Mouse (Mus musculus): ENCODE data around the gene Faiml.

Gene Faiml

DNA sequence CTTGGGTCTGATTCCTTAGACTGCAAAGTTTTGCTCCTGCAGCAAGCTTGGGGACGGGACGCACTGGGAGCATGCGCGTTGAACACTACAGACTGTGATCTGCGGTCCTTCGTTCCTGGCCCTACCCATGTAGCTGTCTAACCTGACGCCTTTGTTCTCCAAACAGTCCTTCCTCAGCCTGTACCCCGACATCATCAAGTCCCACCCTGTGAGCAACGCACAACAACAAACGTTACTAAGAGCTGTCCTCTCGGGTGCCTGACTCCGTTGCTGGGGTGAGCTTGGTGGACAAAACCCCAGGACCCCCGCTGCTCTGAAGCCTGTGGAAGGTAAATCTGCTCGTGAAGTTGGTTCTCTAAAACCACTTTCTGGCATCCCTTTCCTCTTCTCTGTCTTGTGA, at the start of gene Faiml:
Gene Faiml (minus strand): TSS at position 101 of the 400 bp plus-strand sequence.
- no peak for DNase-seq (ENCODE audit: low spot score in 2 of 2)

DNA sequence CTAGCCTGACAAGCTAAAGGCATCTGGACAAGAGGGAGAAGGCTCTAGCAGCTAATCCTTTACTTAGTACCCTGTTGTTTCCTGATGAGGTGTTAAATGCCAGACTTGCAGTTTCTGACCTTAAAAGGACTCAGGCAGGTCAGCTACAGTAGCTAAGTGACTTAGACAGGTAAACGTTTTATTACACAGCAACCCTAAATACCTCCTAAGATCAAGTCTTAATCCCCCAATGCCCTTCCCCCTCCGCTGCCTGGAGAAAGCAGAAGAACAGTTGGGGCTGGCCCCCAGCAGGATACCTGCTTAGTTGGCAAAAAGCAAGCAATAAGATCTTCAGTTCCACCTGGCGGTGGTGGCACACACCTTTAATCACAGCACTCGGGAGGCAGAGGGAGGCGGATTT, 21.9 kb upstream of the Faiml start:
- no peak for DNase-seq (ENCODE audit: low spot score in 2 of 2)

DNA sequence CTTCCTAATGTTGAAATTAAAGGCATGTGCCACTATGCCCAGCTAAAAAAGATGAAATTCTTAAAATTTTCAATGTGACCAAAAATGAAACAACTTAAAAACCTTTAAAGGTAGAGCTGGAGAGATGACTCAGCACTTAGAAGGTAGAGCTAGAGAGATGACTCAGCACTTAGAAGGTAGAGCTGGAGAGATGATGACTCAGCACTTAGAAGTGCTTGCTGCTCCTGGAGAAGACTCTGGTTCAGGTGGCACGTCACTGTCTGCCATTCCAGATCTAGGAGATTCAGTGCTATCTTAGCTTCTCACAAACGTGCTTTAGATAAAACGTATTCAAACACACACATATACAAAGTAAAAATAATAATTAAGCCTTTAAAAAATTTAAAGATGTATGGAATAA, 19.8 kb upstream of the Faiml start:
- DNase-seq (ENCODE audit: low spot score in 2 of 2): no peak

DNA sequence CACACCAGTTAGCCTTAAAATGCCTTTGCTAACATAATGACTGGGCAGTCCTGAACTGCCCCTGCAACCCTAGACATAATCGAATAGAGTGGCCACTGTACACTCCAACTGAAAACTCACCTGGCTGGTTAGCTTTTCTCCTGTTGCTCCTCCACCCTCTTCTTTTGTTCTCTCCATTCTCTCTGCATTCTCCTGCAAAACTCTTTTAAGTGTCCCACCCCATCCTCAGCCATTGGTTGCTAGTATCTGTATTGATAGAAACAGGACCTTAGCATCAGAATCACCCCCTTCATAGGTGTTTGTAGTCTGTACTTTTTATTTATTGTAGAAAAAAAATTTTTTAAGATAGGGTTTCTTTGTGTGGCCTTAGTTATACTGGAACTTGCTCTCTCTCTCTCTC, 19.2 kb upstream of the Faiml start:
- no peak for DNase-seq (ENCODE audit: low spot score in 2 of 2)

DNA sequence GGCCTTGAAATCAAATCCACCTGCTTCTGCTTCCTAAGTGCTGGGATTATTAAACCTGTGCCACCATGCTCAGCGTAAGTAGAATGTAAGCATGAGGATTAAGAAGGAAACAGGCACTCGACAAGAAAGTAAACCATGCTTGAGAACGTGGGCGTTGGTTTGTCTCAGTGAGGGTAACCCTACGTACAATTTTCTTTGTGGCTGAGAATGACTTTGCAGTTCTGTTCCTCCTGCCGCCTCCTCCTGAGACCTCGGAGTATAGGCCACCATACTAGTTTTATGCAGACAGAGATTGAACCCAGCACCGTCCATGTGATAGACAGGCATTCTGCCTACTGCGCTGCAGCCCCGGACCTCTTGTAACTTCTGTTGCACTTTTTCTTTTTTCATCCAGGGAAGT, 16.8 kb upstream of the Faiml start:
- no peak for DNase-seq (ENCODE audit: low spot score in 2 of 2)

- DNase-seq (ENCODE audit: low spot score in 2 of 2): no peak
Measured at GRCm38 (mm10) chr9:99248906-99249305, 11.9 kb upstream of the Faiml start.

DNA sequence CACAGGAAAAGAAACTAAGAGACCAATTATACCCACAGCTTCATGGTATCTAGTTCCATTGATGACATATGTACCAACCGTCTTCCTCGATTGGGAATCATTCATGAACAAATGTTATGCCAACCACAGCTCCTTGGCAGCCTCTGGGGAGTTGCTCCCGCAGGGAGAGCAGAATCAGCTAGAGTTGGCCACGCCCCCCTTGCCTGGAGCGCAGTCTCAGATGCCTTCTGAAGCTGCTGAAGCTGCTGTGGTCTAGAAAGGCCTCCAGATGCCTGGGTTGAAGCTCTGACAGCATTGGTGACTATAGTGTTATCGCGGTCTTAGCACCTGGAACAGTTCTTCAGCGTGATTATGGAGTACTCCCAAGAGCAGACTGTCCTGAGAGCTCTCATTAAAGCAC, 11.3 kb upstream of the Faiml start:
- peak; percentile 21 to 25 for DNase-seq (ENCODE audit: low spot score in 2 of 2)

- DNase-seq (ENCODE audit: low spot score in 2 of 2): no peak
Measured at GRCm38 (mm10) chr9:99243895-99244293, 6.9 kb upstream of the Faiml start.

DNA sequence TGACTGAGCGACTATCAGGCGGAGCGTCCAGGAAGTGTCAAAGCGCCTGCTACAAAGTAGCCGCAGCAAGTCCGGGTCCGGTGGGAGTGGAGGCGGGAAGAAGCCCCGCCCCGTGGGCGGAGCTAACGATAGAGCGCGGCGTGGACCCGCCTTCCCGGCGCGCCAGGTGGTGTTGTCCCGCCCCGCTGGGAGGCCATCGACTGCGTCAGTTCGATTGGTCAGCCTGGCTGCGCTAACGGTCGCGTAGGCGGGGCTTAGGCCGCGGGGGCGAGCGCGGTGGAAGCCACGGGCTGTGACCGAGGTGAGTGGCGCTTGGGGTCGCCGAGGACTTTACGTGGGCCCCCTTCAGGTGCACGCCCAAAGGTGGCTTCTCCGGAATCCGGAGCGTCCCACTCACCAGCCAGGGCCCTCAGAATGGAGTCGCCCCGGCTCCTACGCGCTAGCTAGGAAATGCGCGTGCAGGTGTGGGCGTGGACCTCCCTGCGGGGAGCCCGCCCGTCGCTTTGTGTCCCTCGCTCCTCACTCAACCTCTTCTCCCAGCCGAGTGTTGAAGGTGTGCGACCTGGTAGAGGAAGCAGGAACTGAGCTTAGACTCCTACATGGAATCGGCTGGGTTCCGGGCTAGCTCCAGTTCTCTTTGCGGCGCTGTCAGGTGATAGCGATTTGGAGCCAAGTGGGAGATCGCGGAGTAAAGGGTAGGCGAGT, 6.3 kb upstream of the Faiml start, which contains the start of gene Cep70:
Gene Cep70 (plus strand): TSS at position 178 of the 705 bp plus-strand sequence.
- peak; percentile 96 to 97 for DNase-seq (ENCODE audit: low spot score in 2 of 2)

DNA sequence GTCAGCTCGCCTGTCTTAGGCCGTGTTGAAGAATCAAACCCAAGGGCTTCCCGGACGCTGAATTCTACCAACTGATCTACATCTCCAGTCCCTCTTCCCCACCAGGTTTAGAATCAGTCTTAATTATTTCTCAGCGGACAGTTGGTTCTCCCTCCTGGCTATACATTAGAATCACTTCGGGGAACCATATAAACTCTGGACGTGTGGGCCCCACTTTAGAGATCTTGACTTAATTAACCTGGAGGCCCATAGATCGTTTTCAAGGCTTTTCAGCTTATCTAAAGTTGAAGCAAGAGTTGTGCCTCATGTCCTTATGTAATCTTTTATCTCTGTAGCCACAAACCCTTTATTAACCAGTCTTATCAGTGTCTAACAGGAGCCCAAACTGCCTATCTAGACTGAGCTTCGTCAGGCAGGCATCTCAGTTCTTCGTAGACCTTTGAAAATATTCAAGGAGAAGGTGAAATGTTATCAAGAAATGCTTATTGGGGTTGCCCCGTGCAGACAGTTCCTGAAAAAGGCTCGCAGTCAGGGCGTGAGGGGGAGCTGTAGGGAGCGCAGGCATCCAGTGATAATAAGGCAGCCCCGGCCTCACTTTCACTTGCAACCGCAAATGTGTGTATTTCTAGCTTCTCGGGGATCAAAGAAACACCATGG, 5.6 kb upstream of the Faiml start:
- no peak for DNase-seq (ENCODE audit: low spot score in 2 of 2)

DNA sequence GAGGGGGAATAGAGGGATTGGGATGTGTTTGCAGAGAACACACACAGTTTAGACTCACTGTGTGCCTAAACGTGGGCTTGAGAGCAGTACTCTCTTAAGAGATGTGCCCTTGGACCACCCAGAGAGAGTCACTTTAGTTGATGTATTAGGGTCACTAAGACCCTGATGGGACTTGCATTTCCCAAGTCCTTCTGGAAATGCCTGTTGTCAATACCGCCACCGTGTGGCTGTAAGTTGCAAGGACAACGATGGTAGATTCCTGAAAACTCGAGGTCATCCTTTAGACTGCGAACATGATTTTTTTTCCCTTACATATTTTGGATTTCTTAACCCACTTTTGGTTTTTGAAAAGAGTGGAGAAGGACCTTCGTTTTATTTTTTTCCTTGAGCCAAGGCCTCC, 5.0 kb upstream of the Faiml start:
- peak; percentile 17 to 38 for DNase-seq (ENCODE audit: low spot score in 2 of 2)

DNA sequence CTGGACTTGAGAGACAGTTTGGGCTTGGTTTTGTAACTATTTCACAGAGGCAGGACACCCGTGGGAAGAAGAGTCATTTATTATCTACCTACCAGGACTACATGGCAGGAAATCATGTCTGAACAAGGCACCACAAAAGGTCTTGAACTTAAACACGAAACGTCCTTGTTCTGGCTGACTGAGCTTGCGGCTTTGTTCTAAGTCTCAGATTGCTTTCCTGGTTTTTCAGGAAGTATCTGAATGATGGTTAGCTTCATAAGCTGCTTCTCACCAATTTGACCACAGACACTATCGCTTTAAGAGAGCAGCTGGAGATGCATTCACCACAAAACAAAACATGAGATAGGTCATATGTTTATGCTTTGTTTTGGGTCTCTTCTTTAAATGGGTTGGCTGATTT, 3.5 kb upstream of the Faiml start:
- DNase-seq (ENCODE audit: low spot score in 2 of 2): no peak

- no peak for DNase-seq (ENCODE audit: low spot score in 2 of 2)
Measured at GRCm38 (mm10) chr9:99239256-99239655, 2.2 kb upstream of the Faiml start.

DNA sequence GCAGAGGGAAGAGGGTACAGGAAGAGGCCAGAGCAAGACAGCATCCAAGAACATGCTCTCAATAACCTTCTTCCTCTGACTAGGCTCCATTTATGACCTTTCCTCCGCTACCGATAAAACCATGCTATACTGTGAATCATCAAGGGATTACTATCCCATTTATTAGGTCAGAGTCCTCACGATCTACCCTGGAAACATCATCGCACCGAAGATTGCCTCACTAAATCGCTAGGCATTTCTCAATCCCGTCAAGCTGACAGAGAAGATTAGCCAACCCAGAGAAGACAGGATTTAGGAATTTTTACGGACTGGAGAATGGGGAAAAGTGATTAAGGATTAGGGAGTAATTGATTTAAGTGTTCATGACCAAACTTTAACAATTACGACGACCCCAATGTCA, 1.2 kb upstream of the Faiml start:
- DNase-seq (ENCODE audit: low spot score in 2 of 2): no peak

GRCm38 (mm10) chr9:99229450-99229849, 7.6 kb downstream of the Faiml start:
- DNase-seq (ENCODE audit: low spot score in 2 of 2): no peak

- no peak for DNase-seq (ENCODE audit: low spot score in 2 of 2)
Measured at GRCm38 (mm10) chr9:99224583-99224982, 12.5 kb downstream of the Faiml start.

- DNase-seq (ENCODE audit: low spot score in 2 of 2): no peak
Measured at GRCm38 (mm10) chr9:99221636-99222035, 15.4 kb downstream of the Faiml start.

GRCm38 (mm10) chr9:99217999-99218719, 18.9 kb downstream of the Faiml start:
- peak in 1 of 2 experiments; percentile 17 for DNase-seq (ENCODE audit: low spot score in 2 of 2)

- no peak for DNase-seq (ENCODE audit: low spot score in 2 of 2)
Measured at GRCm38 (mm10) chr9:99216182-99216581, 20.9 kb downstream of the Faiml start.

DNA sequence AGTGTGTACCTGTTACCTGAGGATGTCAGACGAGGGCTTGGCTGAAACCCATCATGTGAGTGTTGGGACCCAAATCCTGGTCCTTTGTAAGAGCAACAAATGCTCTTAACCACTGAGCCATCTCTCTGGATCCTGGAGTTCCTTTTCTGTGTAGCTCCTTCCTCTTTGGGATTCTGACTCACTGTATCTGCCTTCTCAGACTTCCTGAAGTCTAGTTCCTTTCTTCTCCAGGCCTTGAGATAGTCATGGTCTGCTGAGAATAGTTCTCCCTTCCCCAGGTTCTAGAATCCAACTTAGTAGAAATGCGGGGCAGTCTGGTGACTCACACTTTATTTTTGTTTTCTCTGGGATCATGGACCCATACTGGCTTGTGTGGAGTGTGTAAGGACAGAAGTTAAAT, 24.4 kb downstream of the Faiml start:
- no peak for DNase-seq (ENCODE audit: low spot score in 2 of 2)

DNA sequence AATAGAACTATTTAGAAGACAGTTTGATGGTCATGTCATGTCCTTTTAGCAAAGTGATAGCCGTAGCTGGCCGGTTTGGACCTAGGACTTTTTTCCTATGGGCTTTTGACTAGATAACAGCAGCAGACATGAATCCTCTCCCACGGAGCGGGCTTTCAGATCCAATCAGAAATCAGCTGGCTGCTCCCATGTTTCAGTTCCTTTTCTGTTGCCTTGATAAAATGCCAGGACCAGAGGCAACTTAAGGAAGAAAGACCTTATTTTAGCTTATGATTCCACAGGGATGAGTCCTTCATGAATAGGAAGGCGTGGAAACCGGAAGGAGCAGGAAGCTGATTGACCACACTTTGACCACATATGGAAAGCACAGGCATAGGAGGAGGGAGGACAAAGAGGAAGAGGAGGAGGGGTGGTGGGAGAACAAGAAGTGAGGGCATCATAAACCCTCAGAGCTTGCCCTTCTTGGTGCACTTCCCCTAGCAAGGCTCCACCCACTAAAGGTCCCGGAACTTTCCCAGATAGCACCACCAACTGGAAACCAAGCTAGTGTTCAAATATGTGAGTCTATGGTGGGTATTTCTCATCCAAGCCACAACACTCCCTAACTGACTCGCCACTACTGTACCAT, 53.9 kb downstream of the Faiml start:
- DNase-seq (ENCODE audit: low spot score in 2 of 2): no peak

GRCm38 (mm10) chr9:99182121-99182520, 54.9 kb downstream of the Faiml start:
- no peak for DNase-seq (ENCODE audit: low spot score in 2 of 2)
